Mouse (Mus musculus): ENCODE data around the gene Fn3k. TPM values are rescaled to one million over a fixed set of nuclear protein-coding genes. Genes with fewer than 3 reads are reported as not detected.

Gene Fn3k
- total and polyA plus RNA-seq, 3 experiments: 0.07 to 0.27 TPM; not detected in 1

- no peak overlapping the region for H3K4me3 ChIP-seq (ENCODE audit: control insufficient read depth in 1 of 2, insufficient read depth in 1 of 2, low read depth in 2 of 2, low read length in 2 of 2)
- H3K79me2 ChIP-seq (ENCODE audit: control insufficient read depth, insufficient read depth, low read length, poor library complexity): no peaks in the 10 kb centered on the region
- no peaks in the 10 kb centered on the region for H3K9me3 ChIP-seq (replicated peaks; ENCODE audit: insufficient read depth, low read length)
- H3K9ac ChIP-seq (ENCODE audit: control insufficient read depth, low read depth, low read length, poor library complexity, severe bottlenecking): no peak overlapping the region
- TF ChIP-seq USF2 (IDR thresholded peaks at IDR 0.05; ENCODE audit: borderline replicate concordance in 1 of 2, insufficient read depth in 1 of 2, low read depth in 1 of 2, low read length in 2 of 2): no peak
- TF ChIP-seq CHD2 (IDR thresholded peaks at IDR 0.05; ENCODE audit: low read length): no peak
- TF ChIP-seq ZC3H11A (IDR thresholded peaks at IDR 0.05; ENCODE audit: low read depth, low read length): no peak
- TF ChIP-seq E2F4 (IDR thresholded peaks at IDR 0.05; ENCODE audit: borderline replicate concordance, low read depth, low read length): no peak
- no peak for TF ChIP-seq MAZ (IDR thresholded peaks at IDR 0.05; ENCODE audit: low read depth, low read length)
- no peak for TF ChIP-seq BHLHE40 (IDR thresholded peaks at IDR 0.05; ENCODE audit: borderline replicate concordance, low read depth, low read length)
- peaks cover 1 to 5% of the 10 kb centered on the region in 2 experiments; a peak in 3 of 4 replicates for H3K4me1 ChIP-seq (ENCODE audit: control insufficient read depth in 1 of 2, insufficient read depth in 2 of 2, low read length in 2 of 2)
- peaks cover 5 to 12% of the 10 kb centered on the region in 2 experiments for H3K36me3 ChIP-seq (ENCODE audit: control insufficient read depth in 1 of 2, insufficient read depth in 2 of 2, low read length in 2 of 2)
- no peak for DNase-seq (ENCODE audit: low read depth, low spot score)
- no peaks in the 10 kb centered on the region for H3K27me3 ChIP-seq (ENCODE audit: control insufficient read depth in 1 of 2, insufficient read depth in 2 of 2, low read length in 2 of 2)
- no peak overlapping the region for H3K27ac ChIP-seq (ENCODE audit: control insufficient read depth, low read depth, low read length)
Observed at GRCm38 (mm10) chr11:121481129-121481528, 46.4 kb downstream of the Fn3k start.

GRCm38 (mm10) chr11:121485882-121486281 is 51.2 kb downstream of the Fn3k start:
- H3K27me3 ChIP-seq (ENCODE audit: control insufficient read depth in 1 of 2, insufficient read depth in 2 of 2, low read length in 2 of 2): no peaks in the 10 kb centered on the region
- H3K36me3 ChIP-seq (ENCODE audit: control insufficient read depth in 1 of 2, insufficient read depth in 2 of 2, low read length in 2 of 2): peaks cover 0 to 7% of the 10 kb centered on the region in 2 experiments; a peak in 3 of 4 replicates
- H3K27ac ChIP-seq (ENCODE audit: control insufficient read depth, low read depth, low read length): no peak overlapping the region
- no peak overlapping the region for H3K9ac ChIP-seq (ENCODE audit: control insufficient read depth, low read depth, low read length, poor library complexity, severe bottlenecking)
- no peak overlapping the region for H3K4me3 ChIP-seq (ENCODE audit: control insufficient read depth in 1 of 2, insufficient read depth in 1 of 2, low read depth in 2 of 2, low read length in 2 of 2)
- TF ChIP-seq HCFC1 (IDR thresholded peaks at IDR 0.05; ENCODE audit: low read depth, low read length): no peak
- TF ChIP-seq CTCF (IDR thresholded peaks at IDR 0.05 in 2 of 3, conservative IDR thresholded peaks at IDR 0.05 in 1 of 3; ENCODE audit: control insufficient read depth in 1 of 3, insufficient read depth in 1 of 3, low read depth in 2 of 3, low read length in 3 of 3, poor library complexity in 1 of 3, severe bottlenecking in 1 of 3): no peak
- TF ChIP-seq EP300 (IDR thresholded peaks at IDR 0.05; ENCODE audit: low read depth in 1 of 2, low read length in 2 of 2): peak; percentile 46 to 59
- 0 out of 2 replicates have a peak, but pooled peaks have one; percentile 48 for TF ChIP-seq MAX (IDR thresholded peaks at IDR 0.05; ENCODE audit: low read length)
- TF ChIP-seq USF2 (IDR thresholded peaks at IDR 0.05; ENCODE audit: borderline replicate concordance in 1 of 2, insufficient read depth in 1 of 2, low read depth in 1 of 2, low read length in 2 of 2): no peak
- peak; percentile 70 for TF ChIP-seq RCOR1 (IDR thresholded peaks at IDR 0.05; ENCODE audit: low read depth, low read length)
- no peak for TF ChIP-seq SMC3 (IDR thresholded peaks at IDR 0.05; ENCODE audit: low read depth, low read length)
- no peak for TF ChIP-seq POLR2A (IDR thresholded peaks at IDR 0.05; ENCODE audit: control insufficient read depth in 1 of 2, insufficient read depth in 1 of 2, low read depth in 1 of 2, low read length in 2 of 2, poor library complexity in 1 of 2)
- TF ChIP-seq ELF1 (IDR thresholded peaks at IDR 0.05; ENCODE audit: low read depth, low read length): peak; percentile 22; the same call in 1 of the 2 replicates
- TF ChIP-seq JUND (IDR thresholded peaks at IDR 0.05; ENCODE audit: low read depth, low read length): 0 out of 2 replicates have a peak, but pooled peaks have one; percentile 33
- peak; percentile 63; the same call in 1 of the 2 replicates for TF ChIP-seq MYC (IDR thresholded peaks at IDR 0.05; ENCODE audit: low read depth, low read length)
- no peak for TF ChIP-seq MAFK (IDR thresholded peaks at IDR 0.05; ENCODE audit: borderline replicate concordance, low read depth, low read length)
- peak; percentile 24; the same call in 1 of the 2 replicates for TF ChIP-seq MXI1 (IDR thresholded peaks at IDR 0.05; ENCODE audit: low read depth, low read length)
- TF ChIP-seq TCF12 (IDR thresholded peaks at IDR 0.05; ENCODE audit: low read depth, low read length): 0 out of 2 replicates have a peak, but pooled peaks have one; percentile 41
- peak; percentile 36; the same call in 1 of the 2 replicates for TF ChIP-seq ETS1 (IDR thresholded peaks at IDR 0.05; ENCODE audit: low read depth, low read length)
- TF ChIP-seq KAT2A (conservative IDR thresholded peaks at IDR 0.05; ENCODE audit: low read depth, low read length): no peak
- peak; percentile 85 for DNase-seq (ENCODE audit: low read depth, low spot score)
- H3K9me3 ChIP-seq (replicated peaks; ENCODE audit: insufficient read depth, low read length): no peaks in the 10 kb centered on the region
- peaks cover 2% of the 10 kb centered on the region; the same call in 1 of the 2 replicates for H3K79me2 ChIP-seq (ENCODE audit: control insufficient read depth, insufficient read depth, low read length, poor library complexity)
- H3K4me1 ChIP-seq (ENCODE audit: control insufficient read depth in 1 of 2, insufficient read depth in 2 of 2, low read length in 2 of 2): peaks cover 3 to 5% of the 10 kb centered on the region in 2 experiments; a peak in 3 of 4 replicates

Data from MEL (cell line).